Mouse (Mus musculus) embryo, embryonic 10.5 days (tissue): ENCODE results near the gene Dxo.

Experiments
- DNase-seq: peaks from one replicate; pipeline ENCODE4 v3.0.0-alpha.2; 2015; ENCODE audit warnings: low spot score

The Dxo gene

GRCm38 (mm10) chr17:34836155-34836855, 514 bp upstream of the Dxo start:
- DNase-seq, result no peak

- no peak for DNase-seq
Measured at GRCm38 (mm10) chr17:34837464-34838324, 875 bp downstream of the Dxo start.

- DNase-seq, result no peak
Measured at GRCm38 (mm10) chr17:34838785-34839184, 2.0 kb downstream of the Dxo start.

GRCm38 (mm10) chr17:34840736-34841307, 4.0 kb downstream of the Dxo start:
- DNase-seq, result no peak

GRCm38 (mm10) chr17:34844884-34845283, 8.1 kb downstream of the Dxo start:
- no peak for DNase-seq

GRCm38 (mm10) chr17:34847192-34847591, 10.4 kb downstream of the Dxo start:
- DNase-seq, result no peak

GRCm38 (mm10) chr17:34847615-34848014, 10.8 kb downstream of the Dxo start:
- no peak for DNase-seq

GRCm38 (mm10) chr17:34849722-34850516, 13.1 kb downstream of the Dxo start, which contains the start of the genes Skiv2l and Nelfe:
TSS of gene Skiv2l (minus strand) at chr17:34850210.
TSS of gene Nelfe (plus strand) at chr17:34850391.
- DNase-seq, result peak; percentile 98

GRCm38 (mm10) chr17:34850517-34851125, 13.8 kb downstream of the Dxo start:
- DNase-seq, result no peak

- DNase-seq, result no peak
Measured at GRCm38 (mm10) chr17:34853511-34853910, 16.7 kb downstream of the Dxo start.

GRCm38 (mm10) chr17:34854761-34855160, 17.9 kb downstream of the Dxo start:
- no peak for DNase-seq

GRCm38 (mm10) chr17:34855825-34856224, 19.0 kb downstream of the Dxo start:
- peak; percentile 75 for DNase-seq

GRCm38 (mm10) chr17:34858670-34859069, 21.9 kb downstream of the Dxo start:
- no peak for DNase-seq

GRCm38 (mm10) chr17:34860514-34860913, 23.7 kb downstream of the Dxo start:
- DNase-seq, result no peak

- no peak for DNase-seq
Measured at GRCm38 (mm10) chr17:34861704-34862415, 25.0 kb downstream of the Dxo start.

GRCm38 (mm10) chr17:34862416-34863081, 25.7 kb downstream of the Dxo start, which contains the start of gene Cfb:
TSS of gene Cfb (minus strand) at chr17:34862518.
- DNase-seq, result no peak

- DNase-seq, result no peak
Measured at GRCm38 (mm10) chr17:34865981-34866380, 29.2 kb downstream of the Dxo start.

GRCm38 (mm10) chr17:34874321-34874720, 37.5 kb downstream of the Dxo start:
- DNase-seq, result no peak

- no peak for DNase-seq
Measured at GRCm38 (mm10) chr17:34879336-34879879, 42.6 kb downstream of the Dxo start, which contains the start of gene Zbtb12. TSS of gene Zbtb12 (plus strand) at chr17:34879483.

- DNase-seq, result no peak
Measured at GRCm38 (mm10) chr17:34881166-34881565, 44.3 kb downstream of the Dxo start.
